Mouse (Mus musculus) brain, embryonic 14.5 days (tissue): Measurements from ENCODE around the gene Ccnf.

ENCODE experiments used
- CTCF ChIP-seq: fragments of 200-500 bp; IDR thresholded peaks from 2 replicates; pipeline ENCODE4 v1.5.1; 2012; ENCODE audit warnings: inconsistent platforms, mild to moderate bottlenecking, moderate library complexity, borderline replicate concordance; ENCODE audit not compliant: insufficient read depth, insufficient read length; ENCODE audit errors: extremely low read depth
- POLR2A ChIP-seq: fragments of 200-500 bp; IDR thresholded peaks from 2 replicates; pipeline ENCODE4 v1.6.1; 2012; ENCODE audit warnings: mild to moderate bottlenecking, inconsistent platforms, borderline replicate concordance; ENCODE audit not compliant: poor library complexity, insufficient read depth, insufficient read length, severe bottlenecking; ENCODE audit errors: extremely low read depth

- TF ChIP-seq POLR2A, result no peak
- TF ChIP-seq CTCF, result no peak
Measured at GRCm38 (mm10) chr17:24193769-24194168, 57.5 kb downstream of the Ccnf start.
